Mouse (Mus musculus) spleen, adult 2 months (tissue): ENCODE results near the gene Fancc.

ENCODE experiments used
- CTCF ChIP-seq: fragments of 200-500 bp; IDR thresholded peaks from 2 replicates; pipeline ENCODE4 v1.5.1; 2011; ENCODE audit warnings: mild to moderate bottlenecking, inconsistent platforms; ENCODE audit not compliant: insufficient read depth, insufficient read length, insufficient replicate concordance; ENCODE audit errors: extremely low read depth
- POLR2A ChIP-seq: fragments of 200-500 bp; IDR thresholded peaks from 2 replicates; pipeline ENCODE4 v1.6.1; 2011; ENCODE audit warnings: low read depth, low read length, inconsistent platforms

DNA sequence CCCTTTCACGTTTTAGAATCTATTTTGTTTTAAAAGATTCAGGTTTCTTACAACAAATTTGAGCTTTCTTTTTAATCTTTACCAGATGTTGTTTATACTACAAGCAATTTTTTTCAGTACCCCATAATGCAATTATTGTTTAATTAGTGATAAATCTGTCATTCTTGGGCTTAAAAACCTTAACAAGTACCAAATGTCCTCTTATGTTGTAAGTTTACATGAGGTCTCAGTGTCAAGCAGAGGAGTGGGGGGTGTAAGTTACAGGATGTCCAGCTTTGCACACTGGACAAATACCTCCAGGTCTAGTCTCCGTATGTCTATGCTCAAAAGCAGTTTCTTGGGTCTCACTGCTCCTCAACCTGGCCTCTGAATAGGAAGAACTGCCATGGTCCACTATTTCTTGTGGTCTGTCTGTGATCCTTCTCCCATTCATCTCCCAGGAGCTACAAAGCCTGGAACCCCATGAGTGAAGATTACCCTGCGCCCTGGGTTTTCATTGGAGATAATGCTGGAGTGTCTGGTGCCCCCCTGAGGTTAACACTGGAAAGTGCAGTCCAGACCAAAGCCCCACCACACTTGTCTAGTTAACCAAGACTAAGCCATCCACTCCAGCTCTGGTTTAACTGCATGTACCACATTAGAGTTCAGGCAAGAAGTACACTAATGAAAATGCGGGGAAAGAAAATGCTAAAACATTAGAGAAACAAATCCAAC is 161.5 kb downstream of the Fancc start:
- no peak for TF ChIP-seq POLR2A
- TF ChIP-seq CTCF: peak; percentile 31; the same call in 1 of the 2 replicates
